Mouse (Mus musculus) left cerebral cortex, postnatal 4 days (tissue): ENCODE data around the gene Glod4. TPM values are rescaled to one million over a fixed set of nuclear protein-coding genes. Genes with fewer than 3 reads are reported as not detected.

ENCODE experiments used
- DNase-seq: peaks from one replicate; pipeline ENCODE4 v3.0.0-alpha.2; 2022
- intact Hi-C: fragments of 180-260 bp; cut with DNase I; formaldehyde crosslinking; loops from one replicate; pipeline ENCODE4 v1.15.1; 2025
- total RNA-seq, 2 experiments: library from RNA; stranded (reverse); gene quantifications; 2 replicates each; pipeline ENCODE4 v1.2.3; 2021

Gene Glod4
- total RNA-seq, 2 experiments from 2014 or later, result 49.7 to 62.0 TPM

DNA sequence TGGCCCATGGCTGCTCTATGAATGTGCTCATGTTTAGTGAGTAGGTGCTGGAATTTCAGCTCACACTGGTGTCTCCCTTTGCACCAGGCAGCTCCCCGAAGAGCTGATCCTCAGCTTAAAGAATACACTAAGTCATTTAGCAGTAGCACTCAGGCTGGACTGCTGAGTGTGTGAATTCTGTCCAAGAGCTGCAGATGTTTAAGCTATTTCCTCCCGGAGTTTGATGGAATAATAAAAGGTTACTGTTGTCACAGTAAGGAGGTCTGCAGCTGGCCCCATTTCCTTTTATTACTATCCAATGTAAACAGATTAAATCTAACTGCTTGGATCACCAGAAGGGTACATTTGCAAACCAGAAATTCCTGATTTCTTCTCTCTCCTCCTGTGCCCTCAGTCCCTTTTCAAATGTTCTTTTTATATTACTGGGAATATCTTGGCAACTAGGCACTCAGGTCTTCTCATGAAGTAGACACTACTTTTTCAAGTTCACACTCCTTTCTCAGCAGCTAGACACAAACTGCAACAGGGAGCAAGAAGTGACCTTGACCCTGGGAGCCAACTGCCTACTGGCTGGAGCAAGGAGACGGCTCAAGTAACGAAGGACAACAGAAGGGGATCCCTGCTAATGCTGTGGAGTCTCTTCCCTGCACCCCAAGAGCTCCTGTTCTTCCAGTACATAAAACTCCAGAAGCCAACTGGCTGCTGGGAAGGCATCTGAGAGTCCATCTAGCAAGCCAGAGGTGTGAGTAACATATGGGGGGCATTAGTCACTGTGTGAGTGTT lies 144.1 kb downstream of the Glod4 start:
- DNase-seq, result no peak
- intact Hi-C loops, result no loop called here

DNA sequence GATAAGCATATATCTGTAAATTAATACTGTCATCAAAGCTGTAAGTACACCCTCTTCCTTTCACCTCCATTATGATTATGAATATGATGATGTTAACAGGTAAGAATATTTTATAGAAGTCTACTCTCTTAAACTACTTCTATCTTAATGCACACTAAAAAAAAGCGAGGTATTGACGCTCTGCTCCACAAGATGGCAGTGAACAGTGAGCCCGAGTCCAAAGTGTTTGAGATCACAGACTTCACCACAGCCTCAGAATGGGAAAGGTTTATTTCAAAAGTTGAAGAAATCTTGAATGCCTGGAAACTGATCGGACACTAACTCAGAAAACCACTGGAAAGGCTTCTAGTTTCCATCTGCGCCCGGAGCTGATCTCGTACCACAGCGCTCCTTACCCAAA lies 149.9 kb downstream of the Glod4 start:
- intact Hi-C loops, result no loop called here
- no peak for DNase-seq

DNA sequence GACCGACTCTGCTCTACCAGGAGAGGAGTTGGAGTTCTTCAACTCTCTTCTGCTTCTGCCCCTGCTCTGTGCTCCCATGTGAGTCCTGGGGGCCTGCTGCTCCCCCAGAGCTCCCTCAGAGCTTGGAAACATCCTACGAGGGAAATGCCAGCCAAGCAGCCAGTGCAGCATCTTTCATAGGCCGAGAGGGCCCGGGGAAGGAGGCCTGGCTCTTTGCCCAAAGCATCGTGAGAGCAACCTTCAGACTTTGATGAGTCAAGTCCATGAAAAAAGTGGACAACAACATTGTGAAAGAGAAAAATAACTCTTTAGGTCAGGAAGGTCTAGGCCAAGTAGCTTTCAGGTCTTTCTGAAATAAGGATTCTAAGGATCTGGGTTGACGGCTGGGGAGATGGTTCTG lies 153.7 kb downstream of the Glod4 start:
- intact Hi-C loops, result loop anchor here (5.0 to 10.0 kb wide), 2 partner anchors 78 to 315 kb away; partner anchors contain the start of gene Timm22
- no peak for DNase-seq

DNA sequence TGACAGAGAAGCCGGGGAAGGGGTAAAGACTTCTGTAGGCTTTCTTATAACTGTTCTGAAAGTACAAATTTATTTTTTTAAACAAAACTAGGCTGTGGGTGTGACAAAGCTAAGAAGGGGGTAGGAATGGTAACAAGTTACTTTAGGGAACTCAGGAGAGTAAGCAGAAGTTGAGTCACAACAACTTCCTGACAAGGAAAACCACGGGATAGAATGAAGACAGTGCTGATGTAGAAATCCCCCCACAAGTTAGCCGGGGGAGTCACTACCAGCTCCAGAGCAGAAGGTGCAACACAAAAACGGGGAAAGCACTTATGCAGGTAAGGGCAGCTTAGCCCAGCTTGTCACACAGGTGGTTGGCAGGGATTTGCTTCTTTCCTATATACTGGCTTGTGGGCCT lies 155.0 kb downstream of the Glod4 start:
- DNase-seq, result no peak
- intact Hi-C loops, result loop anchor here (5.0 to 10.0 kb wide), 2 partner anchors 79 to 316 kb away; partner anchors contain the start of gene Timm22

DNA sequence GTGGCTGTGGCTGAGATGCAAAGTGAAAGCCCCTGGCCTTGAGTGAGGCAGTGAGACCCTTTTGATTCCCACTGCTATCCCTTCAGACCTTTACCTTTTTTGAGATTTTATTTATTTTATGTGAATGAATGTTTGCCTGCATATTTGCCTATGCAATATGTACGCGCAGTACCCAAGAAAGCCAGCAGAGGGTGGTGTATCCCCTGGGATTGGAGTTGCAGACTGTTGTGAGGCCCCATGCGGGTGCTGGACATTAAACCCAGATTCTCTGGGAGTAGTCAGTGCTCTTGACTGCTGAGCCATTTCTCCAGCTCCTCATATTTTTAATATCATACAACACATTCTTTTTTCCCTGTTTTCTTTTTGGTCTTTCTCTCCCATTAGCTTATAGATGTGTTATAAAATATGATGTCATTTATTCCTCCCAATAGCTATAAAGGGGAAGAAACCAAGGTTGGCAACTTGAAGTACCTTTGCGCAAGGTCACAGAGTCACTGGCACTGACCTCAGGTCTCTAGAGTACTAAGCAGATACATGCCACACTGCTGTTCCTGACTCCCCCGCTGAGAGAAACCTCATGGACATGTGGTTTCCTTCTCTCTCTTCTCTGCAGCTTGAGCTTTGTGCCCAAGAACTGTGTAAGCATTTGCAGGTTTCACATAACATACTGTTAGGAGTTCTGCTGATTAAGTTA lies 157.5 kb downstream of the Glod4 start:
- intact Hi-C loops, result loop anchor here (5.0 to 10.0 kb wide), 2 partner anchors 81 to 319 kb away; partner anchors contain the start of gene Timm22
- DNase-seq, result peak; percentile 47

DNA sequence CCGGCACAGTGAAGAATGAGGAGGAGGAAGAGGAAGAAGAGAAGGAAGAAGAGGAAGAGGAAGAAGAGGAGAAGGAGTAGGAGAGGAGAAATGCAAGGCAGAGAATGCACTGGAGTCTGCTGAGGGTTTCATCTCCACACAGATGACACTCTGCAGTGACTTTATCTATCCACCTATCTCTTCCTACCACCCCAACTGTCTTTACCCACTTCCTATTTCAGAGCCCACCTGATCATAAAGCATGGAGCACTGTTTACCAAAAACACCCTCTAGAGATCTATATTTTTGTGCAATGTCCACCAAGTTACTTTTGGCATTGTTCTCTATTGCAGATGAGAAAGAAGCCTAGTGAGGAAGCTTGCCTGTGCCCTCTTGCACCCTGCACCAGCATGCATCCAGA lies 158.6 kb downstream of the Glod4 start:
- intact Hi-C loops, result loop anchor here (5.0 to 10.0 kb wide), 2 partner anchors 82 to 320 kb away; partner anchors contain the start of gene Timm22

DNA sequence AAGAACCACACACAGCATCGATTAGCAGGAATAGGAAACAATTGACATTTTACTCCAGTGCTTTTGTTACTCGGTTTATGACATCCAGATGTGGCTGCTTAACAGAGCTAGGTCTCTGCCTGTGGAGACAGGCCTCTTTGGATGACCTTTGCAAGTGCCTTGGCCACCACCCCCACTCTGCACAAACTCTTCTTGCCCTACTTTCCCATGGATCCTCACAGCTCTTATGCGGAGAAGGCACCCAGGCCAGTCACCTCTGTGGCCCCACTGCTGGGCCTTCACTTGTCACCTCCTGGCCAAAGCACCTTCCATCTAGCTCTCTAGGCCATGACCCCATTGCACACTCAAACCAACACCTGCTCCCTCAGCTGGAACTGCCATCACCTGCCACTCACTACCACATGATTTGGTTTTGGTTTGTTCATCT lies 159.6 kb downstream of the Glod4 start:
- no peak for DNase-seq
- intact Hi-C loops, result loop anchor here (10.0 kb wide), 1 partner anchor 321 kb away; the partner anchor contains the start of gene Timm22

More for the DNA sequence above, 158.6 kb downstream of the Glod4 start:
- no peak for DNase-seq

DNA sequence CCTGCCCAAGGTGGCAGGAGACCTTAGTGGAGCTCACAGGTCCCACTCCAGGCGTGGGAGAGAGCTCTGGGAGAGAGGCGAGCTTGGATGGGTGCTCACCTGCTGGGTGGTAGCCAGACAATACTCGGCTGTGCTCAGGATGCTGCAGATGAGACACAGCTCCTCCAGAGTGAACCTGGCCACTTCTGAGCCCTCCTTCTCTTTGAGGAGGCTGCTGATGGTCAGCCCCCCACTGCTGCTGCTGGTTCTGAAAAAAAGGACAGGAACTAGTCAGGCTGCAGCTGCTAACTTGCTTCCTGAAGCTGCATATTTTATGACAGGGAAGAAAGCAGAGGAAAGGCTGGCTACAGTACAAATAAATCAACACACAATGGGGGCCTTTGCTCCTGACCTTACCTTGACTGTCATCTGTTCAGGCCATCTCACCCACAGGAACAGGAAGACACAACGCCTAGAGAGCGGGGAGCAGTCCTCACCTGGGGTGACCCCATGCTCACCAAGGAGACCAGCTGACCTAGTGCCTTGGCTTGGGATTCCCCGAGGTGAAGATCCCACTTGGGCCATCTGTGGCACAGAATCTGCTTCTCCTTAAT lies 162.4 kb downstream of the Glod4 start:
- no peak for DNase-seq

DNA sequence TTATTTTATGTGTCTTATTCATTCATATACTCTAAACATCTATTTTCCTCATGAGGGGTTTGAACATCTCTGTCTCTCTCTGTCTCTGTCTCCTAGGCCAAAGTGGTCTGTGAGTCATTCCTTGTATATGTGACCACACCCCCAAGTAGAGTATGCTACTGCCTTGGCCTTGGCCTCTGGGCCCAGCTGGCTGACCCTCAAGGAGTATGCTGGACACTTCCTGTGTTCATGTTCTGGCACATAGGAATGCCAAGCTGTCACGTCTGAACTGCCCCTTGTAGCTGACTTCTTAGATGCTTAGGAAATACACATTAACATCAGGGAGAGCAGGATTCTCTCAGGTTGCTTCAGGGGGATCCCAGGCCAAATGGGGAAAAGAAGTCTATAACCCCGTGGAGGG lies 163.2 kb downstream of the Glod4 start:
- DNase-seq, result no peak
- intact Hi-C loops, result loop anchor here (10.0 kb wide), 1 partner anchor 325 kb away; the partner anchor contains the start of gene Timm22

More for the DNA sequence above, 162.4 kb downstream of the Glod4 start:
- intact Hi-C loops, result loop anchor here (10.0 kb wide), 1 partner anchor 324 kb away; the partner anchor contains the start of gene Timm22

DNA sequence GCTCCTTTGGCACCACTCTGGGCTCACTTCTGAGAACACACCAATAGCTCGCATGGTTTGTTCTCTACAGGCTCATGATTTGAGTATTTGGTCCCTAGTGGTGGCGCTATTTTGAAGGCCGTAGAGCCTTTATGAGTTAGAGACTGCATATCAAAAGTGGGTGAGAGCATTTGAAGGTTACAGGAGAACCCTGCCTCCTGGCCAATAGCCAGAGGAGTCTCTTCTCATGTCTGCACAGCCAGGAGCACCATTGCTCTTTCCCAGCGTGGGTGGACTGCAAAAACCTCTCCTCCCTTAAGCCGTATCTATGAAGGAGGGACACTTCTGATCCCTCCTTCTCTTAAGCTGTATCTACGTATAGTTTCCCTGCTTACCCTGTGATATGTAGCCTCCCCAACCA lies 166.2 kb downstream of the Glod4 start:
- intact Hi-C loops, result no loop called here

DNA sequence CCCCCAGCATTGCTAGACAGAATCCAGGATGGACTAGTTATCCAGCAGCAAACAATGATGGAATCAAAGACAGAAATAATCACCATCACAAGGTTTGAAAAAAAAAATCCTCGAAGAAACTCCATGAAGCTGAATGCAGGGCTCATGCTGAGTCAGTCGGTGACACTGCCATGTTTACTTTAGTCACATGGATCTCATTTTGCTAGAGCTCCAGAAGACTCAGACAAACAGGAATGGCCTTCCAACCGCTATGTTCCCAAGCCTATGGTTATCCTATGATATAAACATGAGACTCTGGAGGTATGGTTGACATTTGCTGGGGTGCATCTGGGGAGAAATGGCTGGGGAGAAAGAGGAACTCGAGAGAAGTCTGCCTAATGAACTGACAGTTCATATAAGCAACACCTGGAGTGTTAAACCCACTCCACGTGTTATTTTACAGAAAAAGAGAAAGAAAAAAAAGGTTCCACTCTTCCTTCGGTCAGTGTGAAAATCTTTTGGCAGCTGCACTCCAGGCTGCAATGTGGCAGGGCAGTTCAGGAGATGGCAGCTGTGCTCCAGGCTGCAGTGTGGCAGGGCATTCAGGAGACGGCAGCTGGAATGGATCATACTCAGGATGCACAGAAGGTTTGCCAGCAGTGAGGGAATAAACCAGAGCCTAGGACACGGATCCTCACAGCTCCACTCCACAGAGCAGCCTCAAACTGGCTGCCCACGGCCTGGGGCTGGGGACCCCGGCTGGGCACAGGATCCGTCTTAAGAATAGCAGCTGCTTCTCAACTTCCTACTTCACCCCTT lies 169.0 kb downstream of the Glod4 start:
- intact Hi-C loops, result no loop called here
- no peak for DNase-seq

More for the DNA sequence above, 166.2 kb downstream of the Glod4 start:
- no peak for DNase-seq

Other genes starting within 250 kb of the Glod4 start
- 1 to 10 TPM; 4.6 to 4.8 TPM for gene 1700016K19Rik, start 243.8 kb downstream of the Glod4 start, total RNA-seq
- 10 to 100 TPM; 28.7 to 28.9 TPM for gene Rflnb, start 215.9 kb downstream of the Glod4 start, total RNA-seq
- 10 to 100 TPM; 75.1 to 86.2 TPM for gene Vps53, start 64.1 kb downstream of the Glod4 start, total RNA-seq
- gene Fam57a, start 64.1 kb downstream of the Glod4 start, total RNA-seq, result 10 to 100 TPM; 22.9 to 25.9 TPM
- gene Dbil5, start 26.1 kb downstream of the Glod4 start, total RNA-seq, result not detected
- gene Gemin4, start 26.1 kb downstream of the Glod4 start, total RNA-seq, result 10 to 100 TPM in 1 of 2 experiments, 1 to 10 TPM in 1; 7.7 to 10.3 TPM
- gene Mrm3, start within 50 bp of the Glod4 start, total RNA-seq, result 10 to 100 TPM; 14.0 to 16.8 TPM
- 10 to 100 TPM; 12.4 to 15.7 TPM for gene Nxn, start 155.4 kb upstream of the Glod4 start, total RNA-seq
- gene Timm22, start 163.2 kb upstream of the Glod4 start, total RNA-seq, result 10 to 100 TPM; 34.1 to 38.0 TPM